Mouse (Mus musculus) embryonic facial prominence, embryonic 14.5 days (tissue): Measurements from ENCODE around the gene Triobp. TPM values are rescaled to one million over a fixed set of nuclear protein-coding genes. Genes with fewer than 3 reads are reported as not detected.
A peak's percentile ranks its signal among the peaks of the same experiment; 100 is the strongest.

ENCODE experiments used
- ATAC-seq: fragments of 200-750 bp; cut with Nextera tagmentation; 2 replicates; pipeline ENCODE4 v1.8.0; 2017; ENCODE audit warnings: low read depth, moderate number of reproducible peaks, moderate TSS enrichment
- DNase-seq: peaks from one replicate; pipeline ENCODE4 v3.0.0-alpha.2; 2015; ENCODE audit warnings: low spot score
- H3K27ac ChIP-seq: fragments of 300-500 bp; sonication (generic); replicated peaks from 2 replicates; pipeline ENCODE4 v1.5.1; 2014; ENCODE audit warnings: low read depth, mild to moderate bottlenecking, low read length, moderate library complexity
- H3K27me3 ChIP-seq: fragments of 300-500 bp; sonication (generic); replicated peaks from 2 replicates; pipeline ENCODE4 v1.6.1; 2014; ENCODE audit warnings: low read length; ENCODE audit not compliant: control insufficient read depth, insufficient read depth
- H3K36me3 ChIP-seq: fragments of 300-500 bp; sonication (generic); 2 replicates; pipeline ENCODE4 v1.6.1; 2014; ENCODE audit warnings: low read length, mixed read lengths; ENCODE audit not compliant: control insufficient read depth, insufficient read depth
- H3K4me1 ChIP-seq: fragments of 300-500 bp; sonication (generic); 2 replicates; pipeline ENCODE4 v1.6.1; 2014; ENCODE audit warnings: antibody characterized with exemption, low read length; ENCODE audit not compliant: control insufficient read depth, insufficient read depth
- H3K4me2 ChIP-seq: fragments of 300-500 bp; sonication (generic); 2 replicates; pipeline ENCODE4 v1.6.1; 2014; ENCODE audit warnings: low read depth, mild to moderate bottlenecking, low read length, moderate library complexity, mixed read lengths
- H3K4me3 ChIP-seq: fragments of 300-500 bp; sonication (generic); 2 replicates; pipeline ENCODE4 v1.5.1; 2014; ENCODE audit warnings: low read depth, mild to moderate bottlenecking, low read length
- H3K9ac ChIP-seq: fragments of 300-500 bp; sonication (generic); 2 replicates; pipeline ENCODE4 v1.6.1; 2014; ENCODE audit warnings: low read depth, mild to moderate bottlenecking, low read length, moderate library complexity, mixed read lengths
- H3K9me3 ChIP-seq: fragments of 300-500 bp; sonication (generic); 2 replicates; pipeline ENCODE4 v1.6.1; 2016; ENCODE audit warnings: low read length; ENCODE audit not compliant: control insufficient read depth
- WGBS: fragments of 180-500 bp; shearing (Covaris S2); extraction: QIAGEN DNeasy Blood & Tissue Kit; methylation state at CpG from one replicate; pipeline ENCODE4 v1.1.7; 2014; 5-methylcytosine and 5-hydroxymethylcytosine counted together
- polyA plus RNA-seq: library from polyadenylated mRNA; unstranded; fragments of >200 nt; fragmentation: Nextera tagmentation; extraction: Ambion mirVana; gene quantifications from 2 replicates; pipeline ENCODE4 v1.2.1, GENCODE M21; 2014

Gene Triobp
- polyA plus RNA-seq, 1 experiment from 2014 or later: 46.2 TPM

DNA sequence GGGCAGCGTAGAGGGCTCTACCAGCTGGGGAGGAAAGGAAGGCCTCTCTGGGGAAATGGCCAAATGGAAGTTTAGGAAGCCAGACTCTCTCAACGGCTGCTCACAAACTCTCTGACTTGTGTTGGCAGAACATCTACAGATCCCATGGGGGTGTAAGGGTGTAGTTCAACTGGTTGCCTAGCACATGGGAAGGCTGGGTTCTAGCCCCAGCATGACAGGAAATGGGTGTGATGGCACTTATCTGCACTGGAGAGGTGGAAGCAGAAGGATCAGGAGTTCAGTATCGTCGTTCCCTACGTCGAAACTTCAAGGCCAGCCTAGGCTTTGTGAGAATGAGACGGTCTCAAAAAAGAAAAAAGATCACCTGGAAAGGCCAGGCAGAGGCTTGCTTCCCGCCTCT, 38.5 kb upstream of the Triobp start:
- Histone ChIP-seq H3K27ac (no peak overlapping the region), H3K9me3 (no peaks in the 10 kb centered on the region), H3K9ac (no peak overlapping the region), H3K36me3 (peaks cover 84% of the 10 kb centered on the region), H3K27me3 (no peaks in the 10 kb centered on the region), H3K4me3 (no peak overlapping the region), H3K4me1 (no peaks in the 10 kb centered on the region), H3K4me2 (no peak overlapping the region)
- no peak for ATAC-seq
- DNase-seq: no peak
- 80% methylated on average over 8 of the region's 8 CpGs for whole genome bisulfite sequencing

DNA sequence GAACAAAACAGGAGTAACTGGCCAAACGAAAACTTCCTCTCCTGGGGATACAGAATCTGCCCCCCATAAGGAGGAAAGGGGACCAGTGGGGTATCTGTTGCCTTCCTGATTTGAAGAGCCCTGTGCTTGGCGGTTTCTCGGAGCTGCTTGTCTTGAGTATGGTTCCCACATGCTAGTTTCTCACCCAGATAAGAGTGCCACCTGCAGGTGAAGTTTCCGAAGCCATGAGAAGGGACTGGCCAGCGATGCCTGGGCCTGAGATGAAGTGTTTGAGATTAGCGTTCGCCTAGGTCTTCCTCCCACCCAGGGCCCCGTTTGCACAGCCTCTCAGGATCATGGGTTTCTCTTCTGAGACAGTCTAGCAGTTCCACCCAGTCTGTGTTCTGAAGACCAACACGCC, 35.5 kb upstream of the Triobp start:
- DNase-seq (peak; percentile 63), ATAC-seq (no peak)
- H3K4me3 ChIP-seq: no peak overlapping the region
- H3K4me1 ChIP-seq: peaks cover 23% of the 10 kb centered on the region
- no peaks in the 10 kb centered on the region for H3K9me3 ChIP-seq
- 38% methylated on average over 9 of the region's 9 CpGs for WGBS
- H3K27me3 ChIP-seq: no peaks in the 10 kb centered on the region
- no peak overlapping the region for H3K9ac ChIP-seq
- H3K36me3 ChIP-seq: peaks cover 54% of the 10 kb centered on the region
- H3K4me2 ChIP-seq: no peak overlapping the region
- no peak overlapping the region for H3K27ac ChIP-seq

DNA sequence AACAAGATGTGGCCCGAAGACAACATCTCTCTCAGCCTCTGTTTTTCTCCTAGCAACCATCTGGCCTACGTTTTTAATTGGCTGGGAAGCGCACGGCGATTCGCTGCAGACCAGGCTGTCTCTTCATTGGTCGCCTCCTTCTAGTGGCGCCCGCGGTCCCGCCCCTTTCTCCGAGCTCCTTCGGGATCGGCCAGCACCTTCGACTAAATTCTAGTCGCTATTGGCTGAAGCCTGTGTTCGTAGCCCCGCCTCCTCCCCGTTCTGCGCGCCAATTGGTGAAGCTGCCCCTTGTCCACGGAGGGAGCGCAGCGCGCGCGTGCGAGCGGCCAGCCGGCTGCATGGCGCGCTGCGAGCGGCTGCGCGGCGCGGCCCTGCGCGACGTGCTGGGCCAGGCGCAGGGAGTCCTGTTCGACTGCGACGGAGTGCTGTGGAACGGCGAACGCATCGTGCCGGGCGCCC, 33.9 kb upstream of the Triobp start, which contains the start of gene Pdxp:
Gene Pdxp, plus strand, starts transcription at position 288 of the 459 bp plus-strand sequence.
- DNase-seq: peak; percentile 100
- peak; percentile 94 for ATAC-seq
- Histone ChIP-seq H3K4me2 (peak within 1 kb of the TSS; percentile 96), H3K27me3 (no peaks in the 10 kb centered on the region), H3K9me3 (no peaks in the 10 kb centered on the region), H3K4me1 (peaks cover 23% of the 10 kb centered on the region), H3K9ac (peak within 1 kb of the TSS; percentile 83), H3K36me3 (peaks cover 43% of the 10 kb centered on the region), H3K4me3 (peak within 1 kb of the TSS; percentile 74), H3K27ac (peak within 1 kb of the TSS; percentile 90)
- WGBS: under 1% methylated on average over 25 of the region's 51 CpGs

DNA sequence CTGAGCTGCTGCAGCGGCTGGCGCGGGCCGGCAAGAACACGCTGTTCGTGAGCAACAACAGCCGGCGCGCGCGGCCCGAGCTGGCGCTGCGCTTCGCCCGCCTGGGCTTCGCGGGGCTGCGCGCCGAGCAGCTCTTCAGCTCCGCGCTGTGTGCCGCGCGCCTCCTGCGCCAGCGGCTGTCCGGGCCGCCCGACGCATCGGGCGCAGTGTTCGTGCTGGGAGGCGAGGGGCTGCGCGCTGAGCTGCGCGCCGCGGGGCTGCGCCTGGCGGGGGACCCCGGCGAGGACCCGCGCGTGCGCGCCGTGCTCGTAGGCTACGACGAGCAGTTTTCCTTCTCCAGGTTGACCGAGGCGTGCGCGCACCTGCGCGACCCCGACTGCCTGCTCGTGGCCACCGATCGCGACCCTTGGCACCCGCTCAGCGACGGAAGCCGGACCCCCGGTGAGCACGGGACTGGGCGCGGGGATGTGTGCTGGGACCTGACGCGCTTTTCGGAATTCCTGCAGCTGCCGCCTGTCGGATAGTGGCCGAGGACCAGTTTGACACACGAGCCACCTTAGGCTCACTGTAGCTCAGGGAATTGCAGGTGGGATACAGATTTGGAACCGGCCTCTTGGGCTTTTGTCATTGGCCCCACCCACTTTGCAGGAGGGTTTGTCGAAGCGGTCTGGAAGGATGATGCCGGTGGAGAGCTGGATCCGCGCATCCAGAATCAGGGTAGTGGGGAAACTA, 33.3 kb upstream of the Triobp start:
- Histone ChIP-seq H3K27me3 (no peaks in the 10 kb centered on the region), H3K36me3 (peaks cover 41% of the 10 kb centered on the region), H3K4me3 (peak overlapping the region; percentile 74), H3K27ac (peak overlapping the region; percentile 90), H3K9me3 (no peaks in the 10 kb centered on the region), H3K9ac (peak overlapping the region; percentile 83), H3K4me1 (peaks cover 23% of the 10 kb centered on the region), H3K4me2 (peak overlapping the region; percentile 96)
- under 1% methylated on average over 44 of the region's 87 CpGs for WGBS
- DNase-seq (no peak), ATAC-seq (peak; percentile 63)

DNA sequence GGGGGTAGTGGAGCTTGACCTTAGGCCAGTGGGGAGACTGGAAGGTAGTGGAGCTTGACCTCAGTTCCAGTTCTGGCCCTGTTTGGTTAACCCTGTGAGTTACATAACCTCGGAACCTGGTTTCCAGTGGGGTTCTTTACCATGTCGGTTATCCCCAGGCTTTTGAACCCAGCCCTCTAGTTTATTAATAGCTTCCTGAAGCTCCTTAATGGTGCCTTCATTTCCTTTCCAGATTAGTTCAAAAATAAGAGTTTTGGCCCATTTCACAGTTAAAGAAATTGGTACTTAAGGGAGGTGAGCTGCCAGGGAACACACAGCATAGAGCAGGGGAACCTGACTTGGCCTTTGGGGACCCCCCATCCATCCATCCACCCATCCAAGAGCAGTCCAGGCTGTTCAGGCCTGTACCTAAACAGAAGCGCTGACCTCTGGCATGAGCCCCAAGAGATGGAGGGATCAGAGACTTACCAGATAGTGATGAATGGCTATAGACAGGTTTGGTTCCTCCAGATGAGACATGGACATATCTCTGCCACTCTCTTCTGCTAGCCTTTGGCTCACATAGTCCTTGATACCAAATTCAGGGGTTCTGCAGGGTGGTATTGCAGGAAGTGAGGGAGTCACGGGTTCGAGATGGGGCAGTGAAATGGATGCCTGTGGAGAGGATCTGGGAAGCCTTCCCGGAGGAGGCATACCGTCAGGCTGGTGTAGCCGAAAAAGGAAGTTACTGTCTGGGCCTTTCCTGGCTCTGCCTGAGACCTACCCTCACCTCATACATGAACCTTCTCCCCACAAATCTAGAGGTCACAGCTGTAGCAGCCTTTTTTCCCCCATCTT, 32.5 kb upstream of the Triobp start:
- Histone ChIP-seq H3K27ac (peak overlapping the region; percentile 90), H3K4me1 (peaks cover 23% of the 10 kb centered on the region), H3K9ac (peak overlapping the region; percentile 83), H3K4me2 (peak overlapping the region; percentile 96), H3K9me3 (no peaks in the 10 kb centered on the region), H3K36me3 (peaks cover 36% of the 10 kb centered on the region), H3K4me3 (peak overlapping the region; percentile 74), H3K27me3 (no peaks in the 10 kb centered on the region)
- ATAC-seq: no peak
- WGBS: 37% methylated on average over 8 of the region's 8 CpGs
- no peak for DNase-seq

DNA sequence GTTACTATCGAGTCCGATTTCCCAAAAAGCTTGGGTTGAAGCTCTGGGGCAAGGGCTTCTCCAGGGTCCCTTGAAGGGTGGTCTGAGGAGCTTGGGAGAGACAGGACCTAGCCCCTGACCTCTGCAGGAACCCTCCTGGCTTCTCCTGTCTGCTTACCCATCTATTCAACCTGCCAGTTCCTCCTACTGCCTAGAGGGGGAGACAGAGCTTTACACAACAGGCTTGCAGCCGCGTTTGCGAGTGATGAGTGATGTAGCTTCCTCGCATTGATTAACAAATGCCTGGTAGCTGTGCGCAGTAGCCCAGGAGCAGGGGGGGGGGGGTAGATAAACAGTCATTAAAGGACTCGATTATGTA, 31.9 kb upstream of the Triobp start:
- Histone ChIP-seq H3K4me2 (peak overlapping the region; percentile 96), H3K4me3 (peak overlapping the region; percentile 74), H3K9ac (peak overlapping the region; percentile 83), H3K27ac (peak overlapping the region; percentile 58; the same call in 1 of the 2 replicates), H3K4me1 (peaks cover 23% of the 10 kb centered on the region), H3K9me3 (no peaks in the 10 kb centered on the region), H3K27me3 (no peaks in the 10 kb centered on the region), H3K36me3 (peaks cover 30% of the 10 kb centered on the region; the same call in 1 of the 2 replicates)
- peak; percentile 17; the same call in 1 of the 2 replicates for ATAC-seq
- peak; percentile 94 for DNase-seq
- WGBS: 7% methylated on average over 8 of the region's 8 CpGs

DNA sequence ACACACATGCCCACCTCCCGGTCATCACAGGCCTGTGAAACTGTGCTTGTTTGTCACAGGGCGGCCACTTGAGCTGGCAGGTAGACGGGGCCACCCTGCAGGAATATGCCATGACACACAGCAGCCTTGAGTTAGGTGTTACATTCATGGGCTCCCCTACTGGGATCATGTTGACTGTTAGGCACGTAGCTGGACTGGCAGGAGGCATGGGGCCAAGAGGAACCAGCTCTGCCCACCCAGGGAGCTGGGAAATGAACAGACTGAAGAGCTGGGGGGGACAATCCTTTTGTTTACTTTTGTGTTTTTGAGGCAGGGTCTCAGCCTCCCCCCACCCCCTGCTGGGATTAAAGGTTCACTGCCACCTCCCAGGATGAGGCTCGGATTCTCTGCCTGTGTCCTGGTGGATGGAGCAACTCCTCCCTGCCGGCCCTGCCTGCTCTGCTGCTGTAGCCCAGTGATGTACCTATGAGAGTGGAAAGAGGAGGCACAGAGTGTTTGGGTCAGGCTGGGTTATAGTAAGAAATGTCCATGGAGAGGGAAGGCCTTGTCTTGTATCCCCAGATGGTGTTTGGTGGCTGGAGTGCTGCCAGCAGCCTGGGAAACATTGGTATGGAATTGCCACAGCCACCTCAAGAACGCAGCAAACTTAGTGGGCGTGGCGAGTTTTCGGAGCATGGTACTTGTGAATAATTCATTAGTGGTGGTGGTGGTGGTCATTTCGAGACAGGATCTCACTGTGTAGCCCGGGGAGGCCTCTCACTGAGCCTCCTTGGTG, 31.3 kb upstream of the Triobp start:
- H3K4me2 ChIP-seq: peak overlapping the region; percentile 96
- no peaks in the 10 kb centered on the region for H3K9me3 ChIP-seq
- DNase-seq (peak; percentile 75), ATAC-seq (no peak)
- peak overlapping the region; percentile 83 for H3K9ac ChIP-seq
- peaks cover 23% of the 10 kb centered on the region for H3K4me1 ChIP-seq
- H3K4me3 ChIP-seq: peak overlapping the region; percentile 74
- no peaks in the 10 kb centered on the region for H3K27me3 ChIP-seq
- peaks cover 24% of the 10 kb centered on the region; the same call in 1 of the 2 replicates for H3K36me3 ChIP-seq
- peak overlapping the region; percentile 67 for H3K27ac ChIP-seq
- 53% methylated on average over 12 of the region's 12 CpGs for WGBS

DNA sequence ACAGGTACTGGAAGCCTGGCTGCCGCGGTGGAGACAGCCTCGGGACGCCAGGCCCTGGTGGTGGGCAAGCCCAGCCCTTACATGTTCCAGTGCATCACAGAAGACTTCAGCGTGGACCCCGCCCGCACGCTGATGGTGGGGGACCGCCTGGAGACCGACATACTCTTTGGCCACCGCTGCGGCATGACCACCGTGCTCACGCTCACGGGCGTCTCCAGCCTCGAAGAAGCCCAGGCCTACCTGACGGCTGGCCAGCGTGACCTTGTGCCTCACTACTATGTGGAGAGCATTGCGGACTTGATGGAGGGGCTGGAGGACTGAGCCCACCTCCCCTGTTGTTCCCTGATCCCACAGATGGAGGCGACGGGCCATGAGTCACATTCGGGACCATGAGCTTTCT, 29.4 kb upstream of the Triobp start:
- WGBS: 95% methylated on average over 20 of the region's 23 CpGs

More for the DNA sequence above, 29.4 kb upstream of the Triobp start:
- Histone ChIP-seq H3K9ac (no peak overlapping the region), H3K36me3 (peaks cover 9% of the 10 kb centered on the region; the same call in 1 of the 2 replicates), H3K4me2 (no peak overlapping the region), H3K27ac (no peak overlapping the region), H3K4me1 (peaks cover 26% of the 10 kb centered on the region), H3K4me3 (no peak overlapping the region), H3K27me3 (no peaks in the 10 kb centered on the region), H3K9me3 (no peaks in the 10 kb centered on the region)
- ATAC-seq (no peak), DNase-seq (no peak)
